Mouse (Mus musculus) G1E-ER4 (cell line): ENCODE data around the gene Mcrs1. TPM values are rescaled to one million over a fixed set of nuclear protein-coding genes. Genes with fewer than 3 reads are reported as not detected.

Experiments
- GATA1 ChIP-seq: IDR thresholded peaks from one replicate; pipeline ENCODE4 v1.8.0; 2012; ENCODE audit warnings: low read length, inconsistent platforms
- polyA plus RNA-seq: library from polyadenylated mRNA; stranded (reverse); fragments of >175 nt; gene quantifications from 2 replicates; pipeline ENCODE4 v1.2.3, GENCODE M21; 2012

Mcrs1 gene
- 87.2 and 126 TPM in 2 replicates for polyA plus RNA-seq

GRCm38 (mm10) chr15:99251626-99252380, at the start of gene Mcrs1:
Gene Mcrs1, minus strand, starts transcription at chr15:99251961.
- no peak for TF ChIP-seq GATA1

- TF ChIP-seq GATA1, result no peak
Observed at GRCm38 (mm10) chr15:99296213-99296612, 44.5 kb upstream of the Mcrs1 start.

DNA sequence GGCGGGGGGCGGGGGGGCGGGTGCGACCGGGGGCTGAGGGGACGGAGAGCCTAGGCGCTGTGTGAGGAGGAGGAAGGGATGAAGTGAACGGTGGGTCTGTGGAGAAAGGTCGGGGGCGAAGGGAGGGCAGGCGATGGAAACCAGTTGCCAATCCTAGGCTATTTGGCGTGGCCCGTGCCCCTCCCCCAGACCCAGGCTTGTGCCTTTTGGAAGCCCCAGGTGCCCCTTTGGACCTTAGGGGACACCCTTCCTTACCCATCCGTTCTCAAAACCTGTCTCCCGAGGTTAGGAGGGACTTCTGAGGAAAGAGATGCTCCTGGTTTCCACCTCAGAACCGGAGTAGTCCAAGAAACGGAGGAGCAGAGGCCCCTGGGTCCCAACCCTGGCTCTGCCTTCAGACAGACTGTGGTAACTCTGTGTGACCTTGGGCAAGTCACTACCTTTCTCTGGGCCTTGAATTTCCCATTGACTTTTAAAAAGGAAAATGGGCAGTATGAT, 43.8 kb upstream of the Mcrs1 start, which contains the start of gene Fam186b:
Gene Fam186b (minus strand): TSS at position 405 of the 498 bp plus-strand sequence.
- no peak for TF ChIP-seq GATA1

GRCm38 (mm10) chr15:99294813-99295374, 43.1 kb upstream of the Mcrs1 start, which contains the start of gene Prpf40b:
Gene Prpf40b, plus strand, starts transcription at chr15:99295087.
- TF ChIP-seq GATA1, result no peak

- TF ChIP-seq GATA1, result peak; percentile 17
Observed at GRCm38 (mm10) chr15:99294287-99294686, 42.5 kb upstream of the Mcrs1 start.

GRCm38 (mm10) chr15:99290586-99290985, 38.8 kb upstream of the Mcrs1 start:
- TF ChIP-seq GATA1, result no peak

DNA sequence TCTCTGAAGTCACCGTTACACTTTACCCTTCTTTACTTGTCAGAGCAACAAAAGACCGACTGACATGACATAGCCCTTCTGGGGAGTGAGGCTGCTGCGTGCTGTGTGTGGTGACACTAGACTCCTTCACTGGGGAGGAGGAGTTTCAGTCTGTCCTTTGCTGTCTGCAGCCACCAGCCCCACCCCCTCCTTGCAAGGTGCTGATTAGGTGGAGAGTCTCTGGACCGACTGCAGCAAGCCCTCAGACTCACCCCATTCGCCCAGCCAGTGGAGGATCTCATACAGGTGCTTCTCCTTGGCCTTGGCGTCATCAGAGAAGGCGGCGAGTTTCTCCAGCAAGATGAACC, 33.4 kb upstream of the Mcrs1 start:
- no peak for TF ChIP-seq GATA1

GRCm38 (mm10) chr15:99284527-99285188, 32.9 kb upstream of the Mcrs1 start:
- TF ChIP-seq GATA1, result no peak

GRCm38 (mm10) chr15:99283456-99283855, 31.7 kb upstream of the Mcrs1 start:
- no peak for TF ChIP-seq GATA1

DNA sequence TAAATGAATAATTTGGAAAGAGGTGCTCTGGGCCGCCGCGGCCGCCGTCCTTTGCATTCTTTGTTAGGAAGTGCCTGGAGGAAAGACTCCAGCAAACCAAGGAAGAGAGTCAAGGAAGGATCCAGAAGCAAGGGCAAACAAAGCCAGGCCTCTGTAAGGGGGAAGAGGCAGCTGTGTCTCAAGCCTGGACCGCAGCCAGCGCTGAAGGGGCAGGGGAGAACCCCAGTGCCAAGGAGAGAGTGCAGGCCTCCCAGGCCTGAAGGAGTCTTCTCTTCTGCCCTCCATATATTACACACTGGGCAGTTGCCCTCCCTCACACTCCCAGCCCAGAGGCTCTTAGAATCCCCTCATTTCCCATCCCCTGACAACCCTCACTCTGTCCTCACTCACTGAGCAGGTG, 26.5 kb upstream of the Mcrs1 start:
- no peak for TF ChIP-seq GATA1

DNA sequence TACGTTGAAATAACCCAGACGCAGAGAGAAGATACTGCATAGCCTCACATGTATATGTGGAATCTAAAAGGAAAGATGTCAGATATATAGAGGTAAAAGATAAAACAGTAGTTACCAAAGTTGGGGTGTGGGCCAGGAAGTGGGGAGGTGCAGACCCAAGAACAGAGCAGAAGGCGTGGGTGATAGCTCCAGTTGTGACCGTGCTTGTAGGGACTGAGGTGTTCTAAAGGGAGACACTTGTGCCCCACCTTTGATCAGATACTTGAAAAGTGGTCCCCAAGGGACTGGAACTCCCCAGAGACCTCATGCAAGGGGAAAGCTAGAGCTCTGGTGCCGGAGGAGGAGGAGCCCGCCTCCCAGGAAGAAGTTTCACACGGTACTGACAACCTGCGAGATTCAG, 24.3 kb upstream of the Mcrs1 start:
- no peak for TF ChIP-seq GATA1

DNA sequence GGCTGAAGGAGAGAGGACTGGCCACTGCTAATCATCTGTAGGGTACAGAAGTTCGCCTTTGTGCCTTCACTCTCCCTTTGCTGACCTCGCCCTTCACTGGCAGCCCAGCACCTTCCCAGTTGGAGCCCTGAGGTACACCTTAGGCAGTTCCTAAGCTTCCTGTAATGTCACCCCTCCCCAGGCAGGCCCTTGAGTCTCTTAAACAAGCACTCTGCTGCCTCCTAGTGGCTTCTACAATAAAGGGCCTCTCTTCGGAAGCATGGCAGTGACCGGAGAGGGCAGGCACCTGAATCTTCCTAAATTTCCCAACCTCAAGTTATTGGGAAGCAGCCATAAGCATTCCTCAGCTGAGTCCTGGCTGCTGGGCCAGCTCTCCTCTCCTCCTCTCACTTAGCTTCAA, 13.9 kb upstream of the Mcrs1 start:
- no peak for TF ChIP-seq GATA1

GRCm38 (mm10) chr15:99264363-99264762, 12.6 kb upstream of the Mcrs1 start:
- TF ChIP-seq GATA1, result no peak

- TF ChIP-seq GATA1, result no peak
Observed at GRCm38 (mm10) chr15:99262702-99263101, 10.9 kb upstream of the Mcrs1 start.

DNA sequence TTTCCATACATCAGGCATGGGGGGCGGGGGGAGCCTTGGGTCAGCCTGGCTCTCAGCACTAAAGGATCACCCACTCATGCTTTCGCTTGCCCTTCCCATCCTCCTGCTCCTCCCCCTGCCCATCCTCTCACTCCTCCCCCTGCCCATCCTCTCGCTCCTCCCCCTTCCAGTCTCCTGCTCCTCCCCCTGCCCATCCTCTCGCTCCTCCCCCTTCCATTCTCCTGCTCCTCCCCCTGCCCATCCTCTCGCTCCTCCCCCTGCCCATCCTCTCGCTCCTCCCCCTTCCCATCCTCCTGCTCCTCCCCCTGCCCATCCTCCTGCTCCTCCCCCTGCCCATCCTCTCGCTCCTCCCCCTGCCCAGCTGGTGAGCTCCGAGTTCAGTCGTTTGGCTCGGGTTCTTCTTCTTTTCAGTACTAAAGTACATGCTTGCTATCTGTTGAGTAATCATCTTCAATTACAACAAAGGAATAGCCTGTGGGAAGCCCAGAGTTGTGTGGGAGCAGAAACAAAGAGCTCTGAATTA, 8.0 kb upstream of the Mcrs1 start:
- no peak for TF ChIP-seq GATA1

DNA sequence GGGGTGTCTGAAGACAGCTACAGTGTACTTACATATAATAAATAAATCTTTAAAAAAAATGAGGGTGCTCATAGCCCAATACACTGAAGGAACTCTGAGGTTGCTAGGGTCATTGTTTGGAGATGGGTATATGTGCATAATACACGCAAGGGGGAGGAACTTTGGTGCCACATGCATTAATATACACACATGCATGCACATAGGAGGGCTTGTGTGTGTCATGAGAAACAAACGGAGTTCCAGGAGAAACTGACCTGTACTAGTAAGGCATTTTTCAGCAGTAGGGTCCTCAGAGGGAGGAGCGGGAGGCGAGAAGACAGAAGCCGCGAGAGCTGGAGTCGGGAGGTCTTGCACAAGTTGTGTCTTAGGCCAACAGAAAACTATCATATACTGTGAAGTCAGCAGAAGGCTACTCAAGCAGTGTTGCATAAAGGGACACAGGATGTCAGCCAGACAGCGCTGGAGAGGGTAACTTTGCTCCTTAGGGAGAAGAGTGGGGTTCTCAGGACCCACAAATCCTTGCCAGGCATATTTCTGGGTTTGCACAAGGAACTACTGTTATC, 7.5 kb upstream of the Mcrs1 start:
- TF ChIP-seq GATA1, result no peak
